Mouse (Mus musculus) left cerebral cortex, postnatal 36 days (tissue): ENCODE measurements around the gene Akap13. TPM values are rescaled to one million over a fixed set of nuclear protein-coding genes. Genes with fewer than 3 reads are reported as not detected.

Experiments used
- DNase-seq, 2 experiments: peaks; one replicate each; pipeline ENCODE4 v3.0.0; 2021 to 2022; ENCODE audit warnings: low spot score in 2 of 2, mixed read lengths in 1 of 2
- intact Hi-C: fragments of 180-260 bp; cut with DNase I; formaldehyde crosslinking; loops from one replicate; pipeline ENCODE4 v1.15.1; 2025
- total RNA-seq, 2 experiments: library from RNA; stranded (reverse); gene quantifications; 2 replicates each; pipeline ENCODE4 v1.2.3; 2021

Akap13 gene
- total RNA-seq, 2 experiments from 2014 or later, result 17.4 to 26.4 TPM

DNA sequence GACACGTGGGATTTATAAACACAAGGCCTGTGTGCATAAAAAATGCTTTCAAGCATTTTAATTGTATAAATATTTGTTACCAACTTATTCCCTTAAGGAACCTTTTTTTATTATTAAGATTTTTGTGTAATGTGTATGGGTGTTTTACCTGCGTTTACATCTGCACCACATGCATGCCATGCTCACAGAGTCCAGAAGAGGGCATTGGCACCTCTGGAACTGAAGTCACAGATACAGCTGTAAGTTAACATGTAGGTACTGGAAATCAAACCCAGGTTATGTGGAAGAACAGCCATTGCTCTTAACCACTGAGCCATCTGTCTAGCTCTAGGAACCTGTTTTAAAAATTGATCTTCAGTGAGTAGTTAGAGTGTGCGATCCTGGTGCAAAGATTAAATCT, 232.8 kb downstream of the Akap13 start:
- no peak for DNase-seq
- intact Hi-C loops, result no loop called here

DNA sequence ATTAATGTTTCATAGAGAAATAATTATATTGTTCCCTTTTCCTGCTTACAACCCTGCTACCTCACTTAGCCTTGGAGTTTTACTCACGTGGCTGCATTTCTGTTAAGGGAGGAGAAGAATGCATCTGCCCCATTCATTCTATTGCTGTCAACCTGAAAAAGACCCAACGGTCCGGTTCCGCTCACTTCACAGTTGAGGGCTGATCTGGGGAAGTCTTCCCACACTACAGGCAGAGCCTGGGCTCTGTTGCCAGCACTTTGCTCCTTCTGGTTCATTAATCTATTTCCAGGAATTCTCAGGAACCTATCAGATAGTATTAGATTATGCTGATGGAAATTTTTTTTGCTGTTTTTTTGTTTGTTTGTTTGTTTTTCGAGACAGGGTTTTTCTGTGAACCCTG, 239.4 kb downstream of the Akap13 start:
- intact Hi-C loops, result no loop called here
- DNase-seq, result no peak

DNA sequence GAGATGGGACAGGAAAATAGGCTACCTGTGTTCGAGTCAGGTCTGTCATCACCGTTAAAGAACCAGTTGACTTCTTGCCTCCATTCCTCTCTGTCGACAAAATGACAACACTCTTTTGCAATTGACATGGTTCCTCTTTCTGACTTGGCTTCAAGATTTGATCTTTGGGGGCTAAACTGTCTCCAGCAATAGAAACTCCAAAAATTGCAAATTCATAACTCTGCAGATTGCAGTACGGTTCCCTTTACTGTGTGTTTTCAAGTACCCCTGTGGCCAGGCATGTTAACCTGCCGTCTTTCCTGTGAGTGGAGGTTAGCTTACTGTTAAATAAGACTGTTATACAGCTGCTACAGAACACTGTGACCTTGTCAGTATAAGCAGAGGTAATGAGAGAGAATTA, 244.5 kb downstream of the Akap13 start:
- intact Hi-C loops, result no loop called here
- no peak for DNase-seq

DNA sequence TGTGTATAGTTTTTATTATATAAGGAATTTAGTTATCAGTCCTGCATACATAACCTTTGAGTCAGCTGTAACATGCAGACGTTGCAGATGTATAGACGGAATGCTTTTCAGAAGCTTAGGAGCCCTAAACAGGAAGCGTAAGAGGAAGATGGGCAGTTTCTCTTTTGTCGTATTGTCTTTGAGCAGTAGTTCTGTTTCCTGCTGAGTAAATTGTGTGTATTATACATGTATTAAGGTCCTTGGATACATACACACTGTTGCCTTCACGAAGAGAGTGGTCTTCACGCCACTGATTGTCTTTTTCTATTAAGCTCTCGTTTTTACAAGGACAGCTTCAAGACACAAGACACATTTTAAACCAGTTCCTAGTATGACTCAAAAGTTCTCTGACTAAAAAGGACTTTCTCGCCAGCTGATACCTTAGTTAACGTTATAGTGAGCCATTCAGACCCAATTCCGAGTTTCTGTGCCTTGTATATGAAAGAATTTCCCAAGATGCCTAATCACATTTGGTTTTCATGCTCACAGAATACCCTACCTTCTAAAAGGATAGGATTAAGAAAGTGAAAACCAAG, 245.5 kb downstream of the Akap13 start:
- no peak for DNase-seq
- intact Hi-C loops, result no loop called here

DNA sequence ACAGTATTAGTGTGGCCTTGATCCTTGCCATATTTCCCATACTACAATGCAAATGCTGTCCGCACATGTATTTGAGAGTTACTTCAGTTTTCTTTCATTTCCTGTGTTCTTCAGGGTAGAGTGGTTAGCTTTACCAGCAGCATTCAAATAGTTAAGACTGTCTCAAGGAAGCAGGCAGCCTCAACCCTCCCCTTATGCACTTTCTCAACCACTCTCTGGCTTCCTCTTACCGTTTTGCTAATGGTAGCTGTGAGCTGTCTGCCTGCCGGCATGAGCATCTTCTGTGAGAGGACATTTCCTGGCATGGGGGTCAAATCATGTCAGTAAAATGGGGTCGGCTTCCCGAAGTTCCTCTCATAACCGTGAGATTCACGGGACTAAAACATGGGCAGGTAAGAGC, 246.4 kb downstream of the Akap13 start:
- DNase-seq, result no peak
- intact Hi-C loops, result no loop called here

DNA sequence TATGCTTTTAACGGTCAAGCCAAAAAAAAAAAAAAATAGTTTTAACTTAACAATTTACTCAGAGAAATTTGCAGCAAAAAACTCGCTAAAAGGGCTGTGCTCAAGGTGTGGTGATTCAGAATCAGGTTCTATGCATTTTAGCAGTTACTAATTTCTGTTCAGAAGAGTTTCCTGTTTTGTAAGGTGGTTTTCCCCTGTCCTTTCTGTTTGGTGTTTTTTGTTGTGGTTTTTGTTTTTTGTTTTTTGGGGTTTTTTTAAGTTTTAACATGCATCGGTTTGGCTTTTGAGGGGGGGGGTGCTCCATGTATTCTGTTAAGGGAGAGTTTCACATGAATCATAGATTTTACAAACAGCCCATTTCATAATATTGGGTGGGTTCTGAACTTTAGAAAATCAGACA, 247.0 kb downstream of the Akap13 start:
- no peak for DNase-seq
- intact Hi-C loops, result no loop called here

DNA sequence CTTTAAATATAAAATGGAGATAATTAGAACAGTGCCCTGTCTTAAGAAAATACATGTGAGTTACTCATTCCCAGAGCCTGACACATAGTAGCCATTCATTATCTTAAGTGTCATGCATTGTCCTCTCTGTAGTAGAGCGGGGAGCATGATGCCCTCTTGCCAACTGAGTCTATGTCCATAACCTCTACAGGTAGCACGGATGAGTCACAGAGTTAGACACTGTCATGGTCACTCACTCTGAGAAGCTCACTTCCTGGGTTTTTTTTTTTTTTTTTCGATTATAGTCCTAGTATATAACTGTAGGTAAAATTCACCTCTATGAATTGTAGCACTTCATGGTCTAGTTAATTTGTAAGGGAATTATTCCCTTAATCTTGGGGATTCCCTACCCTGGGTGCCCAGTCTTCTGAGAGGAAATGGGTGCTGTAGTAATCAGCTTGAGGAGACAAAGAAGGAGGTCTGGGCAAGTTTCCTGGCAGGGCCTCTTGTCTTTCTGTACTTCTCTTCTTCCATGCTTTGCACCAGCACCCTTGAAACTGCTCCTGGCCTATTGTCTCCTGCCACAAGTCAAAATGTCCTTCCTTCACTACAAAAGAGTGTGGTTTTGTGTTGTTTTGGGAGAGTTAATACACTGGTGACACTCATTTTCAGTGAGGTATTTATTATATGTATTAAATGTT, 247.8 kb downstream of the Akap13 start:
- intact Hi-C loops, result no loop called here

DNA sequence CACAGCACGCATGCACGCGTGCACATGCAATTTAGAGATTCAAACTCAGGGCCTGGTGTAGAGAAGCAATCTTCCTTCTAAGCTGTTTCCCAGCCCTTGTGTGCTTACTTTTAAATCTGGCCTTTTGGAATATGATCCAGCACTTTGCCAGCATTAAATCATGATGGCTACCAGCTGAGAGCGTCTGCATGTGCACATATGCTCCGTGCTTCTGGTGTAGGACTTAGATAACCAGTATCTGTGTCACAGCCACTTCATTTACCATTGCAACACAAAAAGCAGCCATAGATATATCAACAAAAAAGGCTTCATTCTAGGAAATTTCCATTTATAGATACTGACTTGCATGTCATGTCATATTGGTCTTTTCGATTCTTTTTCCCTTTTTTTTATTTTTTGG, 249.5 kb downstream of the Akap13 start:
- no peak for DNase-seq
- intact Hi-C loops, result no loop called here

More for the DNA sequence above, 247.8 kb downstream of the Akap13 start:
- DNase-seq, result no peak

DNA sequence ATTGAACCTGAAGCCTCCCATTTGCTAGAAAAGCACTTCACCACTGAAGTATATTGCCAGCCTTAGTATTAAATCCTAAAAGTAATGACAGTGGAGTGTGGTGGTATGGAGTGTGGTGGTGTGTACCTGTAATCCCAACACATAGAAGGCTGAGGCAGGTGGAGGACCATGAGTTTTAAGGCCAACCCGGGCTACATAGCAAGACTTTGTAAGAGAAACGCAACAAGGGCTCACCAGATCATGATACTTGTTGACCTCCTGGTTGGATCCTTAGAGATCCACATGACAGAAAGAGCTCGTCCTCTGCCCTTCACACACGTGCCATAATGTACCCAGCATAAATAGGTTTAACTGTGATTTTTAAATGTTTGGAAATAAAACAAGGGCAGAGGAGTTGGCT, 254.6 kb downstream of the Akap13 start:
- intact Hi-C loops, result no loop called here
- DNase-seq, result no peak

DNA sequence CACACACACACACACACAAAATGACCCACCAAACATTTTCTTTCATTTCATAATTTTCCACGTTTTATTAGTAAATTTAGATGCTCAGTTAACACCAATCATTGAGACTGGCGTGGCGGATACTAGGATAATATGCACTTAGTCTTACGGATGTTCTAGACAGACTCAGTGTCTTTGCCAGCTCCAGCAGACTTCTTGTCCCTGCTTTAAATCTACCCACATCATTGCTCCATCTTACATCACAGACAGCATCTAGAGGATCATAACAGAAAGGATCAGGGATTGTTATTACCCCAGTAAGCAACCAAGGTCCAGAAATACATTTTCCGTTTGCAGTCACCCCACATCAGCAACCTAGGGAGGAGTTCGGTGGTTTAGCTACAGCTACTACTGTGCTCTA, 255.6 kb downstream of the Akap13 start:
- DNase-seq, result no peak
- intact Hi-C loops, result no loop called here

DNA sequence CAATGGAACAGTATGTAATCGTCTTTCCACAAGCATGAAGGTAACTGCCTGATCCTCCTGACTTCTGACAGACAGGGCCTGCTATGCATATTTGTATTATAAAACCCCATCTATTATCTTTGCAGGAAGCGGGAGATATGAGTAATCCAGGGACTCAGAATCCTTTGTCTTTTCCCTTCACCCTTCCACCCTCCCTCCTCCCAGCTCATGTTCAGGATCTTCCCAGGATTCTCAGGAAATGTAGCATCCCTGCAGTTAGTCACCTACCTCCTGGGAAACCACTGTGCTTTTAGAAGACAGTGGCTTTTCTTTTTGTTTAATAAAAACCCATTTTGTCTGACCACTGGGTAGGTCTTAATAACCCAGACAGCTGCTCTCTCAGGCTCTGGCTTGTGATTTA, 256.1 kb downstream of the Akap13 start:
- no peak for DNase-seq
- intact Hi-C loops, result no loop called here

DNA sequence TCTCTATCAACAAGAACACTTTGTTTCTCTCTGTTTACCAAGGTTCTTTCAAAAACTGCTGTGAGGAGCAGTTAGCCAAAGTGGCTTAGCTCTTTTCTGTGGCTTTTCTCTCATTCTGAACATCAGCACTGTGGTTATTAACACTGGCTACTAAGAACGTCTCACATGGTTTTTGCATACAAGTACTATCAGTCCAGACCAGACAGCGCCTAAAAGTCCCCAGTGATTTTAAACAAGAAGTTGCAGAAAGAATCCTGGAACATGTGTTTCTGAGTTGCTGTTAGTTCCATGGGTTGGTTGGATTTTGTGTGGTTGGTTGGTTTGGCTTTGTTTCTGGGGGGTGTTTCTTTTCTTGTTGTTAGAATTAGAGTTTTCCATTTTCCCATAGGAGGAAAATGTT, 257.5 kb downstream of the Akap13 start:
- intact Hi-C loops, result no loop called here
- DNase-seq, result no peak

DNA sequence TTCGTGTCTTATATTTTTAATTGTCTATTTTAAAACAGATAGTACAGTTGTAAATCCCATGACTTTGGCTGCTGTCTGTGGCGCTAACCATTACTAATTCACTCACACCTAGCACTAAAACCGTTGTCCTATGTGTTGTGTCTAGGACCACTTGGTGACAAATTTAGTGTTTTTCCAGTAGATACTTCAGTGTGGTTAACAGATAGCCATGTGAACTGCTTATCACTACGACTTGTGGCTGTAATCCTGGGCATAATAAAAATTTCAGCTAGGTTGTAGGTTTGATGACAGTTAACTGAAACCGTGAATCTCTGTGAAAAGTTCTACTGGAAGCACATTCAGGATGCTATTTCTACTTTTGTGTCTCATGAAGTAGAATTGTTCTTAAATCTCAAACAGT, 258.6 kb downstream of the Akap13 start:
- intact Hi-C loops, result no loop called here
- no peak for DNase-seq

DNA sequence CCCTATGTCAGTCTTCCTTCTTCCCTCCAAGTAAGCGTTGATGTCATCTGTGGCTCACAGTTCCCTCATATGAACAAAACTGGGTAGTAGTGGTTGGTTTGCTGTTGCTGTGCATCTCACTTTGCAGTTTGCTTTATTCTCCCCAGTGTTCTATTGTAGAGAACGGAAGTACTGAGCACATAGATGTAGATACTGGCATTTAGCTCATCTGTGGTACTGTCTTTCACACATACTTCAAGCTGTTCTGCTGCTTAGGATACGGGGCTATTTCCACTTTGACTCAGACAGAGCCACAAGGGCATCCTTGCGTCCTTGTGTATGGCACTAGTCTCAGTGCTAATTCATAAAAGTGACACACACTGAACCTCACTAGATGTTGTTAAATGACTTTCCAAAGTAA, 259.7 kb downstream of the Akap13 start:
- intact Hi-C loops, result no loop called here
- no peak for DNase-seq

DNA sequence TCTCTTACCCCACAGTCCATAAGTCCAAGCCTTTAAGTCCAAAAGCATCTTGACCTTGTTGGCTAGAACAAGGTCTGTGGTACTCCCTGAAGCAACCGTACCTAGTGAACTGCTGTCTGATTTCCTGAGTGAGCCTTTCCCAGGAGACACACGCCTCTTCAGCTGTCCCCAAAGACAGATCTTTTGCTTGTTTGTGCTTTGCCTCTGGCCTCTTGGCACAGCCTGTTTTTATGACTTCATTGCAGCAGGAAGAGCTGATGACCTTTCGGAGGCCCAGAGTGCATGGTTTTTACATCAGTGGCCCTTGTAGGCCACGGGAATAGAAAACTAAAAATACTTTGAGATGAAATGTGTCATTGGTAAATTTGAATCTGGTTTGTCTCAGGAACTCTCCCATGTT, 260.6 kb downstream of the Akap13 start:
- intact Hi-C loops, result no loop called here
- no peak for DNase-seq

DNA sequence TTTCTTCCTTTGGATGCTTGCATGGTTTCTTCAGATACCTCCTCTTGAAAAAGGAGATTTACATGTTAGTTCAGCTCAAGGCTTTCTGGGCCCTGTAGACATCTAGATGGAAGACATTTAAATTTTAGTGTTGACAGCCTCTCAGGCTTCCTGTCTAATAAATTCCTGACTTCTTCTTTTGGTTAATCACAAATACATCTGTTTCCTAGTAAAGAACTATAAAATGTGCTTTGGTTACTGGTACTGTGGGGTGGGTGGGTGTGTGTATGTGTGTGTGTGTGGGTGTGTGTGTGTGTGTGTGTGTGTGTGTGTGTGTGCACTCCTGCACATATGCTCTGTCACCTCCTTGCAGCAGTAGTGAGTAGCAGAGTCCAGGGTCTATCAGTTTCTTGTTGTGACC, 262.0 kb downstream of the Akap13 start:
- no peak for DNase-seq
- intact Hi-C loops, result no loop called here

DNA sequence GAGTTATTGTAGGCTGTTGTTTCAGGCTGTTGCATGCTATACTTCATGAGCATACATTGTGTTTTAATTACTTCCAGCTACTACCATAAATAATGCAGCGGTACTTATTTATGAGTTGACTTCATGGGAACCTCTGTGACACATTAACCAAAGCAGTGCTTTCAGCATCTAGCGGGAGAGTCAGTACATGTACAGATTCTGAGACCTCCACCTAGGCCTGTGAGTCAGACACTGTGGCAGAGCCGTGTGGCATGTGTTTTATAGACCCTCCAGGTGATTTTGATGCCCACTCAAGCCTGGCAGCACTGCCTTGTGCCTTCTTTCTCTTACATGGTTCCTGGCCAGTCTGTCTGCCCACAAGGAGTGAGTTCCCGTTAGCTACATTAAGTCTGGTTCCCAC, 266.0 kb downstream of the Akap13 start:
- no peak for DNase-seq
- intact Hi-C loops, result no loop called here

DNA sequence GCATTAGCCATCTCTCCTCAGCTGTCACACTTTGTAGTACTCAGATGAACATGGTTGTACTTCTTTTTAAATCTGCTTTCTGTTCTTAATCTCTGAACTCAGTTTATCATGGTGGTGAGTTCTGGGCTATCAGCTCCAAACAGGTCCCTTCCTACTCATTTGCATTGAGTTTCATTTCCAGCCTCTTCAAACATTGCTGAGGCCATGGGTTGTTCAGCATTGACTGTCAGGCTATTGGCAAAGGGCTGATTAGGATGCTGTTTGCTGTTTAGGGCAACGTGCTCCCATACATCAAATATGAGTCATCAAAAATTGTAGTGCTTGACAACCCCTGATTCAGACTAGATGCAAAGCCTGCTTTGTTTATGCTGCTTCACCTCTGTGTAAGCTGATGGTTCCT, 268.7 kb downstream of the Akap13 start:
- DNase-seq, result no peak
- intact Hi-C loops, result no loop called here

DNA sequence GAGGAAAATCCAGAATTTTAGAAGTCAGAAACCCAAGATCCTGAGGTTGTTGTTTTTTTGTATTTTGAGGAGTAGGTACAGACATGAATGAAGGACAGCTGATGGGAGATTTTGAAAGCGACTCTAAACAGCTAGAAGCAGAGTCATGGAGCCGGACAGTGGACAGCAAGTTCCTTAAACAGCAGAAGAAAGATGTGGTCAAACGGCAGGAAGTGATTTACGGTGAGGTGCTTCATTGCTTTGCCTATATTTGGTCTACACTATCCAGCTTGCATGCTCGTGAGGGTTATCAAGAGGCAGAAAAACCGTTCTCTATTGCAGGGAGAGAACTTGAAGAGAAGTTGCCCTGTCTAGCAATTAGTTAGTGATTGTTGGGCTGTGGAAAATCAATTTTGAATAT, 270.6 kb downstream of the Akap13 start:
- DNase-seq, result no peak
- intact Hi-C loops, result no loop called here

DNA sequence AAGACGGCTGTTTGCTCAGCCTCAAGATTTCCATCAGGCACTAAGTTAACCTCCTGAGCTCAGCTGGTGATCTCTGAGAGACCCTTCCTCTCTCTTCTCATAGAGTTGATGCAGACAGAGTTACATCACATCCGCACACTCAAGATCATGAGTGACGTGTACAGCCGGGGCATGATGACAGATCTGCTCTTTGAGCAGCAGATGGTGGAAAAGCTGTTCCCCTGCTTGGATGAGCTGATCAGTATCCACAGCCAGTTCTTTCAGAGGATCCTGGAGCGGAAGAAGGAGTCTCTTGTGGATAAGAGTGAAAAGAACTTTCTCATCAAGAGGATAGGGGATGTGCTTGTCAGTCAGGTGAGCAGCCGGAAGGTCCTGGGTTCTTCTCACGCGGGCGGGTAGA, 271.5 kb downstream of the Akap13 start:
- no peak for DNase-seq
- intact Hi-C loops, result no loop called here

DNA sequence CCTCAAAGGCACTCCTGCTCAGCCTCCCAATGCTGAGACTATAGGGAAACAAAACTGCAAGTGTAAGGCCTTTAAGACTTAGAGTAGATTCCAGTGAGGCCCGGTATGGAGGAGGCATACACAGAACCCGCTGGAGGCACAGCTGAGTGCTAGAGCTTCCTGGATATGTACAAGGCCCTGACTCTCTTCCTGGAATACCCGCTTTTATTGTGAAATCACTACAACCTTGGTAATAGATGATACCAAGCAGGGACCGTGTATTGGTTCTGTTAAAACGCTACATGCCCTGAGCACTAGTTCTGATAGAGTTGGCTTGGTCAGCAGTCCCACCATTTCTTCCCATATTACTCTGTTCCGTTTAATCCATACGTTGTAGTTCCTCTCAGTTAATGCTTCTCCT, 274.3 kb downstream of the Akap13 start:
- no peak for DNase-seq
- intact Hi-C loops, result loop anchor here (10.0 kb wide), 1 partner anchor 165 kb away; no protein-coding TSS in a partner anchor

DNA sequence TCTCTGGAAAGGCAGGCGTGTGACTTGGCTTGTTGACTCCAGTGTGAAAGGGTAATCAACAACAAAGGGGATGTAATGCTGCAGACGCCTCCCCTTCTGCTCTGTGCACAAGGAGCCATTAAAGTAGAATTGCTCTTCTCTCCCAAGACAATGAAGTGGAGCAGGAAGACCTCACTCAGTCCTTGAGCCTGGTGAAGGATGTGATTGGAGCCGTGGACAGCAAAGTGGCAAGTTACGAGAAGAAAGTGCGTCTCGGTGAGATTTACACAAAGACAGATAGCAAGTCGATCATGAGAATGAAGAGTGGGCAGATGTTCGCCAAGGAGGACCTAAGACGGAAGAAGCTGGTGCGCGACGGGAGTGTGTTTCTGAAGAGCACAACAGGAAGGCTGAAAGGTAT, 274.9 kb downstream of the Akap13 start:
- no peak for DNase-seq
- intact Hi-C loops, result loop anchor here (10.0 kb wide), 1 partner anchor 165 kb away; no protein-coding TSS in a partner anchor
